Mouse (Mus musculus) embryo, embryonic 11 days (tissue): ENCODE data around the gene Plin3.

Experiments used
- DNase-seq: peaks from one replicate; pipeline ENCODE4 v3.0.0-alpha.2; 2015

Gene Plin3

GRCm38 (mm10) chr17:56233389-56233788 is 59.3 kb downstream of the Plin3 start:
- no peak for DNase-seq

GRCm38 (mm10) chr17:56229943-56230342 is 62.7 kb downstream of the Plin3 start:
- DNase-seq = no peak
